Mouse (Mus musculus) liver, embryonic 14.5 days (tissue): Measurements from ENCODE around the gene Ugt8a.

Source experiments
- CTCF ChIP-seq: IDR thresholded peaks from 2 replicates; pipeline ENCODE4 v1.5.1; 2016; ENCODE audit warnings: antibody characterized with exemption, low read depth, control low read depth
- EP300 ChIP-seq: IDR thresholded peaks from 2 replicates; pipeline ENCODE4 v1.6.1; 2016; ENCODE audit warnings: antibody characterized with exemption, low read depth

GRCm38 (mm10) chr3:125937536-125938091 is 805 bp downstream of the Ugt8a start:
- no peak for TF ChIP-seq CTCF
- no peak for TF ChIP-seq EP300
